Mouse (Mus musculus): ENCODE measurements at regions not wholly inside any gene's neighbourhood (a gene's known extent, or its start where the extent isn't known, plus 50 kb on each side); places are given as distances from the start of the nearest gene placed in this dataset.

GRCm38 (mm10) chr3:147181501-147182365 is 329.6 kb downstream of the Ttll7 start:
- no peak for DNase-seq

GRCm38 (mm10) chr3:147182366-147182875 is 330.3 kb downstream of the Ttll7 start:
- DNase-seq = no peak

- DNase-seq = no peak
Observed at GRCm38 (mm10) chr3:147183656-147184290, 331.6 kb downstream of the Ttll7 start.

- no peak for DNase-seq
Observed at GRCm38 (mm10) chr3:147189737-147190136, 337.6 kb downstream of the Ttll7 start.

GRCm38 (mm10) chr3:147196626-147197025 is 344.5 kb downstream of the Ttll7 start:
- DNase-seq = peak; percentile 73

- DNase-seq = peak; percentile 32
Observed at GRCm38 (mm10) chr3:147197215-147197614, 345.0 kb downstream of the Ttll7 start.

- no peak for DNase-seq
Observed at GRCm38 (mm10) chr3:147211127-147211940, 359.2 kb downstream of the Ttll7 start.

- DNase-seq = no peak
Observed at GRCm38 (mm10) chr3:147228663-147229062, 376.5 kb downstream of the Ttll7 start.

- no peak for DNase-seq
Observed at GRCm38 (mm10) chr3:147230594-147230993, 378.4 kb downstream of the Ttll7 start.

- no peak for DNase-seq
Observed at GRCm38 (mm10) chr3:147238398-147238797, 386.2 kb downstream of the Ttll7 start.

GRCm38 (mm10) chr3:147240651-147241050 is 388.5 kb downstream of the Ttll7 start:
- DNase-seq = no peak

- DNase-seq = no peak
Observed at GRCm38 (mm10) chr3:147244911-147245430, 392.8 kb downstream of the Ttll7 start.

GRCm38 (mm10) chr3:147246141-147246540 is 394.0 kb downstream of the Ttll7 start:
- DNase-seq = no peak

GRCm38 (mm10) chr3:147249466-147249865 is 397.3 kb downstream of the Ttll7 start:
- no peak for DNase-seq

- no peak for DNase-seq
Observed at GRCm38 (mm10) chr3:147249906-147250305, 397.7 kb downstream of the Ttll7 start.

- DNase-seq = no peak
Observed at GRCm38 (mm10) chr3:147252226-147252788, 400.1 kb downstream of the Ttll7 start.

GRCm38 (mm10) chr3:147252812-147253211 is 400.6 kb downstream of the Ttll7 start:
- DNase-seq = no peak

- DNase-seq = no peak
Observed at GRCm38 (mm10) chr3:147254454-147254853, 402.3 kb downstream of the Ttll7 start.

GRCm38 (mm10) chr3:147260958-147261595 is 408.9 kb downstream of the Ttll7 start:
- no peak for DNase-seq

- DNase-seq = no peak
Observed at GRCm38 (mm10) chr3:147266556-147266955, 414.4 kb downstream of the Ttll7 start.

- DNase-seq = peak; percentile 54
Observed at GRCm38 (mm10) chr3:147273446-147273845, 421.3 kb downstream of the Ttll7 start.
